Mouse (Mus musculus) frontal cortex, adult 2 months (tissue): ENCODE measurements around the gene Tle6. TPM values are rescaled to one million over a fixed set of nuclear protein-coding genes. Genes with fewer than 3 reads are reported as not detected.

ENCODE experiments used
- DNase-seq, 2 experiments: peaks; one replicate each; pipeline ENCODE4 v3.0.0; 2022; ENCODE audit warnings: low spot score in 1 of 2; ENCODE audit errors: extremely low spot score in 1 of 2
- polyA plus RNA-seq: library from polyadenylated mRNA; depleted of rRNA; stranded (reverse); fragments of >200 nt; gene quantifications from 2 replicates; pipeline ENCODE4 v1.2.3, GENCODE M21; 2012

Gene Tle6
- polyA plus RNA-seq, 1 experiment = 12.8 TPM

GRCm38 (mm10) chr10:81626101-81626993, 25.5 kb upstream of the Tle6 start:
- DNase-seq = no peak

GRCm38 (mm10) chr10:81623441-81623840, 22.6 kb upstream of the Tle6 start:
- no peak for DNase-seq

- DNase-seq = no peak
Observed at GRCm38 (mm10) chr10:81620786-81621185, 19.9 kb upstream of the Tle6 start.

- DNase-seq = no peak
Observed at GRCm38 (mm10) chr10:81619976-81620375, 19.1 kb upstream of the Tle6 start.

GRCm38 (mm10) chr10:81615486-81615885, 14.6 kb upstream of the Tle6 start:
- DNase-seq = no peak

GRCm38 (mm10) chr10:81612779-81613178, 11.9 kb upstream of the Tle6 start:
- DNase-seq = no peak

GRCm38 (mm10) chr10:81608308-81608707, 7.4 kb upstream of the Tle6 start:
- DNase-seq = no peak

GRCm38 (mm10) chr10:81605974-81606751, 5.3 kb upstream of the Tle6 start, which contains the start of gene BC025920:
Gene BC025920, plus strand, starts transcription at chr10:81606270.
- peak; percentile 96 to 97 for DNase-seq

- no peak for DNase-seq
Observed at GRCm38 (mm10) chr10:81605666-81605973, 4.7 kb upstream of the Tle6 start.

GRCm38 (mm10) chr10:81604968-81605665, 4.2 kb upstream of the Tle6 start:
- peak; percentile 69 to 95 for DNase-seq

GRCm38 (mm10) chr10:81604019-81604967, 3.4 kb upstream of the Tle6 start:
- DNase-seq = no peak

GRCm38 (mm10) chr10:81602741-81603151, 1.9 kb upstream of the Tle6 start:
- peak in 1 of 2 experiments; percentile 63 for DNase-seq

GRCm38 (mm10) chr10:81601396-81601905, 578 bp upstream of the Tle6 start:
- no peak for DNase-seq

- DNase-seq = no peak
Observed at GRCm38 (mm10) chr10:81600096-81600495, 777 bp downstream of the Tle6 start.

- DNase-seq = no peak
Observed at GRCm38 (mm10) chr10:81599630-81600029, 1.2 kb downstream of the Tle6 start.

- no peak for DNase-seq
Observed at GRCm38 (mm10) chr10:81598871-81599270, 2.0 kb downstream of the Tle6 start.

- no peak for DNase-seq
Observed at GRCm38 (mm10) chr10:81598342-81598741, 2.5 kb downstream of the Tle6 start.

- peak in 1 of 2 experiments; percentile 53 for DNase-seq
Observed at GRCm38 (mm10) chr10:81597137-81597950, 3.5 kb downstream of the Tle6 start.

GRCm38 (mm10) chr10:81596611-81597010, 4.3 kb downstream of the Tle6 start:
- no peak for DNase-seq
